Mouse (Mus musculus) erythroblast, embryonic 14.5 days (primary cell): ENCODE measurements around the gene Abr. TPM values are rescaled to one million over a fixed set of nuclear protein-coding genes. Genes with fewer than 3 reads are reported as not detected.

ENCODE experiments used
- H3K27me3 ChIP-seq: 2 replicates; pipeline ENCODE4 v1.6.1; 2012; ENCODE audit warnings: inconsistent platforms; ENCODE audit not compliant: control insufficient read depth
- H3K36me3 ChIP-seq: 2 replicates; pipeline ENCODE4 v1.6.1; 2012; ENCODE audit warnings: mild to moderate bottlenecking, inconsistent platforms; ENCODE audit not compliant: control insufficient read depth
- H3K4me1 ChIP-seq: 2 replicates; pipeline ENCODE4 v1.6.1; 2012; ENCODE audit warnings: inconsistent platforms; ENCODE audit not compliant: control insufficient read depth
- H3K4me3 ChIP-seq: replicated peaks from 2 replicates; pipeline ENCODE3; 2012; ENCODE audit warnings: moderate library complexity, mild to moderate bottlenecking, inconsistent platforms
- H3K9me3 ChIP-seq: 2 replicates; pipeline ENCODE4 v1.6.1; 2012; ENCODE audit warnings: low read length, inconsistent platforms, mixed read lengths; ENCODE audit not compliant: control insufficient read depth
- GATA1 ChIP-seq: IDR thresholded peaks from 2 replicates; pipeline ENCODE4 v1.6.1; 2012; ENCODE audit warnings: low read length, inconsistent platforms, mixed read lengths
- TAL1 ChIP-seq: IDR thresholded peaks from 3 replicates; pipeline ENCODE4 v1.6.1; 2012; ENCODE audit warnings: low read length, inconsistent platforms, mixed read lengths
- polyA plus RNA-seq: library from polyadenylated mRNA; stranded (reverse); fragments of >175 nt; gene quantifications from 2 replicates; pipeline ENCODE4 v1.2.3, GENCODE M21; 2012

Abr gene
- polyA plus RNA-seq, 1 experiment, result 0.03 TPM

GRCm38 (mm10) chr11:76465879-76466278 lies 156.2 kb downstream of the Abr start:
- Histone ChIP-seq H3K36me3 (no peaks in the 10 kb centered on the region), H3K27me3 (no peaks in the 10 kb centered on the region), H3K4me1 (no peaks in the 10 kb centered on the region), H3K4me3 (no peak overlapping the region), H3K9me3 (no peaks in the 10 kb centered on the region)
- TF ChIP-seq TAL1 (no peak), GATA1 (no peak)

GRCm38 (mm10) chr11:76461696-76462095 lies 160.4 kb downstream of the Abr start:
- no peaks in the 10 kb centered on the region for H3K27me3 ChIP-seq
- no peaks in the 10 kb centered on the region for H3K36me3 ChIP-seq
- TF ChIP-seq TAL1 (no peak), GATA1 (no peak)
- no peaks in the 10 kb centered on the region for H3K9me3 ChIP-seq
- H3K4me3 ChIP-seq, result no peak overlapping the region
- no peaks in the 10 kb centered on the region for H3K4me1 ChIP-seq

- H3K4me3 ChIP-seq, result no peak overlapping the region
- no peaks in the 10 kb centered on the region for H3K36me3 ChIP-seq
- TF ChIP-seq GATA1, result no peak
- no peak for TF ChIP-seq TAL1
- H3K4me1 ChIP-seq, result no peaks in the 10 kb centered on the region
- H3K27me3 ChIP-seq, result no peaks in the 10 kb centered on the region
- H3K9me3 ChIP-seq, result no peaks in the 10 kb centered on the region
Observed at GRCm38 (mm10) chr11:76461201-76461600, 160.9 kb downstream of the Abr start.

- H3K36me3 ChIP-seq, result no peaks in the 10 kb centered on the region
- no peaks in the 10 kb centered on the region for H3K27me3 ChIP-seq
- no peaks in the 10 kb centered on the region for H3K4me1 ChIP-seq
- no peak for TF ChIP-seq GATA1
- no peak for TF ChIP-seq TAL1
- H3K9me3 ChIP-seq, result no peaks in the 10 kb centered on the region
- no peak overlapping the region for H3K4me3 ChIP-seq
Observed at GRCm38 (mm10) chr11:76459489-76459888, 162.6 kb downstream of the Abr start.

GRCm38 (mm10) chr11:76458730-76459129 lies 163.4 kb downstream of the Abr start:
- TF ChIP-seq TAL1 (no peak), GATA1 (no peak)

GRCm38 (mm10) chr11:76456897-76457296 lies 165.2 kb downstream of the Abr start:
- Histone ChIP-seq H3K36me3 (no peaks in the 10 kb centered on the region), H3K4me1 (no peaks in the 10 kb centered on the region), H3K9me3 (no peaks in the 10 kb centered on the region), H3K4me3 (no peak overlapping the region), H3K27me3 (no peaks in the 10 kb centered on the region)
- no peak for TF ChIP-seq TAL1
- TF ChIP-seq GATA1, result no peak

More at GRCm38 (mm10) chr11:76458730-76459129, 163.4 kb downstream of the Abr start:
- Histone ChIP-seq H3K27me3 (no peaks in the 10 kb centered on the region), H3K36me3 (no peaks in the 10 kb centered on the region), H3K4me1 (no peaks in the 10 kb centered on the region), H3K9me3 (no peaks in the 10 kb centered on the region), H3K4me3 (no peak overlapping the region)

GRCm38 (mm10) chr11:76456233-76456632 lies 165.9 kb downstream of the Abr start:
- H3K9me3 ChIP-seq, result no peaks in the 10 kb centered on the region
- H3K36me3 ChIP-seq, result no peaks in the 10 kb centered on the region
- no peaks in the 10 kb centered on the region for H3K27me3 ChIP-seq
- H3K4me1 ChIP-seq, result no peaks in the 10 kb centered on the region
- TF ChIP-seq GATA1 (no peak), TAL1 (no peak)
- H3K4me3 ChIP-seq, result no peak overlapping the region

- no peak for TF ChIP-seq TAL1
- TF ChIP-seq GATA1, result no peak
- H3K4me3 ChIP-seq, result no peak overlapping the region
Observed at GRCm38 (mm10) chr11:76454492-76454891, 167.6 kb downstream of the Abr start.

GRCm38 (mm10) chr11:76450202-76450561 lies 171.9 kb downstream of the Abr start:
- TF ChIP-seq GATA1, result no peak
- no peaks in the 10 kb centered on the region for H3K4me1 ChIP-seq

More at GRCm38 (mm10) chr11:76454492-76454891, 167.6 kb downstream of the Abr start:
- Histone ChIP-seq H3K36me3 (no peaks in the 10 kb centered on the region), H3K4me1 (no peaks in the 10 kb centered on the region), H3K27me3 (no peaks in the 10 kb centered on the region), H3K9me3 (no peaks in the 10 kb centered on the region)

GRCm38 (mm10) chr11:76449520-76450201 lies 172.5 kb downstream of the Abr start:
- Histone ChIP-seq H3K9me3 (no peaks in the 10 kb centered on the region), H3K27me3 (no peaks in the 10 kb centered on the region), H3K4me3 (no peak overlapping the region), H3K4me1 (no peaks in the 10 kb centered on the region), H3K36me3 (no peaks in the 10 kb centered on the region)
- TF ChIP-seq TAL1 (no peak), GATA1 (no peak)

More at GRCm38 (mm10) chr11:76450202-76450561, 171.9 kb downstream of the Abr start:
- H3K9me3 ChIP-seq, result no peaks in the 10 kb centered on the region
- no peaks in the 10 kb centered on the region for H3K36me3 ChIP-seq
- no peaks in the 10 kb centered on the region for H3K27me3 ChIP-seq
- no peak overlapping the region for H3K4me3 ChIP-seq
